Mouse (Mus musculus) c-Kit-positive CD71-negative TER-119-negative erythroid progenitor cells, embryonic 14.5 days (primary cell): ENCODE data around the gene Zmynd11.

Source experiments
- DNase-seq: peaks from one replicate; pipeline ENCODE4 v3.0.0-alpha.2; 2013; ENCODE audit warnings: low read depth

Gene Zmynd11

GRCm38 (mm10) chr13:9656613-9657012, 108.5 kb downstream of the Zmynd11 start:
- DNase-seq: no peak

DNA sequence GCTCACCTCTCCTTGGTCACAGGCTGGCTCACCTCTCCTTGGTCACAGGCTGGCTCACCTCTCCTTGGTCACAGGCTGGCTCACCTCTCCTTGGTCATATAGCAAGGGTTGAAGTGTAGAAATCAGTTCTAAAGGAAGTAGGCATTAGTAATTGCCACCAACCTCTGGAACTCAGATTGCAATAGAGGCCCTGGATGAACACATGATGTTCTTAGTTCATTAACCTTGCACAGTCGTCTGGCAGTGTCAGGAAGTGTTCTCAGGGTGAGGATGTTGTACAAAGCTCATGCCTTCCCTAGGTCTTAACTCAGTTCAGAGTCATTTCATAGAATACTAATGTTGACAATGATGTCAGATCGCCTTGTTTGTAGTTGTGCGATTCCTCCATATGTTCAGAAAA, 112.1 kb downstream of the Zmynd11 start:
- no peak for DNase-seq

- DNase-seq: no peak
These were observed 114.5 kb downstream of the Zmynd11 start for GRCm38 (mm10) chr13:9650580-9650979.

DNA sequence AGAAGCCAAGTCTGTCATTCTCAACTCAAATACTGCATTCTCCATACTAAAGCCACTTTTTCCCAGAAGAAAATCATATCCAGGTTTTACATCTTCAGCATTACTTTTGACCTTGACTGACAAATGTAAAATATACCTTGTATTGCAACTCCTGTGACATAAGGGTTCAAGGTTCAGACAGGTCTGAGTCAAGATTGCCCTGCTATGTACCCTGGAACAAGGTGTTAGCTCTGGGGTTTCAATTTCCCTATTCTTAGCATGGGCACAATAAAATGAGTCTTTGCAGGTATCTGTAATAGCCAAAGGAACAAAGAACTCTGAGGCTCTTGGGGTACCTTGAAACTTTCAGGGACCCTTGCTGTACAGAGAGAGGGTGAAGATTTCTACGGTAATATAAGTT, 115.2 kb downstream of the Zmynd11 start:
- no peak for DNase-seq

- no peak for DNase-seq
These were observed 116.4 kb downstream of the Zmynd11 start for GRCm38 (mm10) chr13:9648716-9649115.

- DNase-seq: no peak
These were observed 127.2 kb downstream of the Zmynd11 start for GRCm38 (mm10) chr13:9637949-9638348.

GRCm38 (mm10) chr13:9636505-9636904, 128.6 kb downstream of the Zmynd11 start:
- DNase-seq: peak; percentile 30

- no peak for DNase-seq
These were observed 129.2 kb downstream of the Zmynd11 start for GRCm38 (mm10) chr13:9635951-9636350.
